Mouse (Mus musculus) midbrain, postnatal 0 days (tissue): ENCODE measurements at regions not wholly inside any gene's neighbourhood (a gene's known extent, or its start where the extent isn't known, plus 50 kb on each side); places are given as distances from the start of the nearest gene placed in this dataset. TPM values are rescaled to one million over a fixed set of nuclear protein-coding genes. Genes with fewer than 3 reads are reported as not detected.
A peak's percentile ranks its signal among the peaks of the same experiment; 100 is the strongest.

Experiments used
- ATAC-seq: fragments of 200-750 bp; cut with Nextera tagmentation; 2 replicates; pipeline ENCODE4 v1.8.0; 2017; ENCODE audit warnings: moderate number of reproducible peaks, mild to moderate bottlenecking, moderate TSS enrichment, moderate library complexity; ENCODE audit not compliant: low FRiP score
- DNase-seq: peaks from one replicate; pipeline ENCODE4 v3.0.0-alpha.2; 2015; ENCODE audit warnings: low spot score
- H3K27ac ChIP-seq: fragments of 300-500 bp; sonication (generic); 2 replicates; pipeline ENCODE4 v1.5.1; 2014; ENCODE audit warnings: low read depth, mild to moderate bottlenecking, low read length, mixed read lengths
- H3K27me3 ChIP-seq: fragments of 300-500 bp; sonication (generic); 2 replicates; pipeline ENCODE4 v1.6.1; 2014; ENCODE audit warnings: low read length, control low read depth, mixed read lengths; ENCODE audit not compliant: insufficient read depth
- H3K36me3 ChIP-seq: fragments of 300-500 bp; sonication (generic); 2 replicates; pipeline ENCODE4 v1.6.1; 2014; ENCODE audit warnings: low read length, control low read depth, mixed read lengths; ENCODE audit not compliant: insufficient read depth
- H3K4me1 ChIP-seq: fragments of 300-500 bp; sonication (generic); 2 replicates; pipeline ENCODE4 v1.6.1; 2014; ENCODE audit warnings: mild to moderate bottlenecking, control low read depth, antibody characterized with exemption, low read length, mixed read lengths; ENCODE audit not compliant: insufficient read depth
- H3K4me2 ChIP-seq: fragments of 300-500 bp; sonication (generic); 2 replicates; pipeline ENCODE4 v1.6.1; 2014; ENCODE audit warnings: low read depth, mild to moderate bottlenecking, low read length, mixed read lengths; ENCODE audit not compliant: poor library complexity, severe bottlenecking
- H3K4me3 ChIP-seq: fragments of 300-500 bp; sonication (generic); 2 replicates; pipeline ENCODE4 v1.5.1; 2014; ENCODE audit warnings: low read depth, mild to moderate bottlenecking, low read length, moderate library complexity
- H3K9ac ChIP-seq: fragments of 300-500 bp; sonication (generic); replicated peaks from 2 replicates; pipeline ENCODE4 v1.6.1; 2014; ENCODE audit warnings: mild to moderate bottlenecking, low read length, moderate library complexity, mixed read lengths; ENCODE audit not compliant: poor library complexity, severe bottlenecking
- H3K9me3 ChIP-seq: fragments of 300-500 bp; sonication (generic); 2 replicates; pipeline ENCODE4 v1.6.1; 2016; ENCODE audit warnings: low read length, control low read depth
- CTCF ChIP-seq: IDR thresholded peaks from 2 replicates; pipeline ENCODE4 v1.5.1; 2016; ENCODE audit warnings: antibody characterized with exemption, mild to moderate bottlenecking
- WGBS: fragments of 180-500 bp; shearing (Covaris S2); extraction: QIAGEN DNeasy Blood & Tissue Kit; methylation state at CpG from one replicate; pipeline ENCODE4 v1.1.7; 2014; 5-methylcytosine and 5-hydroxymethylcytosine counted together
- microRNA-seq: library from miRNA; unstranded; fragments of <30 nt; microRNA quantifications from one replicate; pipeline ENCODE4, GENCODE M21; 2016; ENCODE audit warnings: borderline number of aligned reads

GRCm38 (mm10) chr12:94943067-94943466 is 749.0 kb upstream of the Flrt2 start:
- H3K4me3 ChIP-seq: no peak overlapping the region
- no peak for TF ChIP-seq CTCF
- H3K27ac ChIP-seq: no peak overlapping the region
- H3K9me3 ChIP-seq: no peaks in the 10 kb centered on the region
- ATAC-seq (no peak), DNase-seq (peak; percentile 24)
- no peaks in the 10 kb centered on the region for H3K4me1 ChIP-seq
- H3K36me3 ChIP-seq: no peaks in the 10 kb centered on the region
- WGBS: 84% methylated on average over 6 of the region's 6 CpGs
- no peaks in the 10 kb centered on the region for H3K27me3 ChIP-seq
- no peak overlapping the region for H3K9ac ChIP-seq
- no peak overlapping the region for H3K4me2 ChIP-seq

Small RNA genes in the stretch of these regions (microRNA-seq; reads per million reads assigned to microRNA genes)
- gene Mir8099-2: not detected
